Mouse (Mus musculus): ENCODE results near the gene Vmn1r41. TPM values are rescaled to one million over a fixed set of nuclear protein-coding genes. Genes with fewer than 3 reads are reported as not detected.

Vmn1r41 gene
- polyA plus RNA-seq (2015; fragmentation: Nextera tagmentation; extraction: Ambion mirVana) = not detected in 2 replicates

DNA sequence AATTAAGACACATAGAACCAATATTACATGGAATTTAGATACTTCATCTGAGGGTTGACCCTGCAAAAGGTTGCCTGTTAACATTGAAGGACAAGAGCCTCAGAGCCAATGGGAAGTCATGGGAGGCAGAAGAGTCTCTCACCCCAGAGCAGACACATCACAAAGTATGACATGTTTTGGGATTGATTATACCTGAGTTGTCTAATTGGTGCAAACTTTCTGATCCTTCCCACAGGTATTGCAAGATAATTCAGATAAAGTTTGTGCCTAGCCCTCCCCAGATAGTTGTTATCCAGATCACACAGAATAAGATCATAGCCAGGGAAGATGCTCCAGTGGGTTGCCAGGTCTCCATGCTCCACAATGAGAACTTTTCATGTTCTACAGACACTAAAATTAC, at the start of gene Vmn1r41:
Gene Vmn1r41 (plus strand): TSS at position 301 of the 400 bp plus-strand sequence.
- no peak within 1 kb of the TSS for H3K4me2 ChIP-seq (replicated peaks; ENCODE audit: low read depth, low read length)
- H3K9me3 ChIP-seq (ENCODE audit: low read length) = no peaks in the 10 kb centered on the region; the same call in 1 of the 2 replicates
- H3K36me3 ChIP-seq (ENCODE audit: insufficient read depth, low read length) = no peaks in the 10 kb centered on the region
- no peak within 1 kb of the TSS for H3K4me3 ChIP-seq (ENCODE audit: low read length)
- no peak within 1 kb of the TSS for H3K27ac ChIP-seq (ENCODE audit: low read length)
- H3K9ac ChIP-seq (replicated peaks; ENCODE audit: low read length) = no peak within 1 kb of the TSS
- H3K27me3 ChIP-seq (ENCODE audit: insufficient read depth, low read length) = no peaks in the 10 kb centered on the region
- no peaks in the 10 kb centered on the region for H3K4me1 ChIP-seq (ENCODE audit: insufficient read depth, low read length)
- no peak for ATAC-seq (ENCODE audit: low FRiP score, low TSS enrichment)

DNA sequence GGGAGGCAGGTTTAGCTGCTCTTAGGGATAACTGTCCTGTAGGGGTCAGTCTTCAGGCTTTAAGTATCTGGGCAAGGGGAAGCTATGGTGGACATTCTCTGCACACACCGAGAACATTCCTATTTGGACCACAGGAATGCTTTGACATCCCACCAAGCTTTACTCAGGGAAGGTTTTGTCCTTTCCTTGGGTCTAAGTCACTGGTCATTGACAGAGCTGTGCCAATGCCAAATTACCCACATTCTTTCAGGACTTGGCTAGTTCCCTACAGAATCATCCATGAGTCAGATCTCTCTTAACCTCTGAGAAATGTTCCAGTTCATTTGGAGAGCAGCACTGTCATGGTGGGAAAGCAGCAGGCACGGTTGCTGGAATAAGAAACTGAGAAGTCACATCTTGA, 33.9 kb upstream of the Vmn1r41 start:
- 0 out of 2 replicates have a peak, but pooled peaks cover 3% of the 10 kb centered on the region for H3K9me3 ChIP-seq (ENCODE audit: low read length)
- H3K27ac ChIP-seq (ENCODE audit: low read length) = no peak overlapping the region
- H3K27me3 ChIP-seq (ENCODE audit: insufficient read depth, low read length) = no peaks in the 10 kb centered on the region
- no peaks in the 10 kb centered on the region for H3K36me3 ChIP-seq (ENCODE audit: insufficient read depth, low read length)
- H3K4me2 ChIP-seq (replicated peaks; ENCODE audit: low read depth, low read length) = no peak overlapping the region
- H3K4me1 ChIP-seq (ENCODE audit: insufficient read depth, low read length) = no peaks in the 10 kb centered on the region
- ATAC-seq (ENCODE audit: low FRiP score, low TSS enrichment) = no peak
- H3K4me3 ChIP-seq (ENCODE audit: low read length) = no peak overlapping the region
- WGBS = 68% methylated on average over 2 of the region's 2 CpGs
- H3K9ac ChIP-seq (replicated peaks; ENCODE audit: low read length) = no peak overlapping the region

DNA sequence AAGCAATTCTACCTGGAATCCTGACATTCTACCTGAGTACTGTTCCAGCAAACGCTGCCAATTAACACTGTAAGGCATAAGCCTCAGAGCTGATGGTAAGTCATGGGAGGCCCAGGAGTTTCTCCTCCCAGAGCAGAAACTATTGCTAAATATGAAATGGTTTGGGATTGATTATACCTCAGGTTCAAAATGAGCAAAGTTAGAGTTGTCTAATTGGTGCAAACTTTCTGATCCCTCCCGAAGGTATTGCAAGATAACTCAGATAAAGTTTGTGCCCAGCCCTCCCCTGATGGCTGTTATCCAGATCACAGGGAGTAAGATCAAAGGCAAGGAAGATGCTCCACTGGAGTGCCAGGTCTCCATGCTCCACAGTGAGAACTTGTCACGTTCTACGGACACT, 33.3 kb upstream of the Vmn1r41 start, which contains the start of gene Vmn1r40:
Gene Vmn1r40 (plus strand): TSS at position 301 of the 400 bp plus-strand sequence.
- ATAC-seq (ENCODE audit: low FRiP score, low TSS enrichment) = no peak
- H3K4me1 ChIP-seq (ENCODE audit: insufficient read depth, low read length) = no peaks in the 10 kb centered on the region
- H3K36me3 ChIP-seq (ENCODE audit: insufficient read depth, low read length) = no peaks in the 10 kb centered on the region
- no peak within 1 kb of the TSS for H3K27ac ChIP-seq (ENCODE audit: low read length)
- H3K9me3 ChIP-seq (ENCODE audit: low read length) = 0 out of 2 replicates have a peak, but pooled peaks cover 3% of the 10 kb centered on the region
- H3K4me3 ChIP-seq (ENCODE audit: low read length) = no peak within 1 kb of the TSS
- 81% methylated on average over 4 of the region's 4 CpGs for WGBS
- no peak within 1 kb of the TSS for H3K9ac ChIP-seq (replicated peaks; ENCODE audit: low read length)
- H3K4me2 ChIP-seq (replicated peaks; ENCODE audit: low read depth, low read length) = no peak within 1 kb of the TSS
- no peaks in the 10 kb centered on the region for H3K27me3 ChIP-seq (ENCODE audit: insufficient read depth, low read length)

DNA sequence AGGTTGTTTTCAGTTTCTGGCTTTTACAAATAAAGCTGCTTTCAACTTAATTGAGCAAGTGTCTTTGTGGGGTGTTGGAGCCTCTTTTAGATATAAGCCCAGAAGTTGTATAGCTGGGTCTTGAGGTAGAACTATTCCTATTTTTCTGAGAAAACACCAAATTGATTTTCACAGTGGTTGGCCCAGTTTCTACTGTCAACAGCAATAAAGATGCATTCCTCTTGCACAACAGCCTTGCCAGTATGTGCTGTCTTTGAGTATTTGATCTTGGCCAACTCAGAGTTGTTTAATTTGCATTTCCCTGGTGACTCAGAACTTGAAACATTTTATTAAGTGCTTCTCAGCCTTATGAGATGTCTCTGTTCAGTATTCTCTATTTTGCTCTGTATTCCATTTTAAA, 22.5 kb upstream of the Vmn1r41 start:
- no peak for ATAC-seq (ENCODE audit: low FRiP score, low TSS enrichment)
- H3K27ac ChIP-seq (ENCODE audit: low read length) = no peak overlapping the region
- no peaks in the 10 kb centered on the region for H3K36me3 ChIP-seq (ENCODE audit: insufficient read depth, low read length)
- no peak overlapping the region for H3K9ac ChIP-seq (replicated peaks; ENCODE audit: low read length)
- H3K4me3 ChIP-seq (ENCODE audit: low read length) = no peak overlapping the region
- H3K27me3 ChIP-seq (ENCODE audit: insufficient read depth, low read length) = no peaks in the 10 kb centered on the region
- H3K4me2 ChIP-seq (replicated peaks; ENCODE audit: low read depth, low read length) = no peak overlapping the region
- H3K4me1 ChIP-seq (ENCODE audit: insufficient read depth, low read length) = no peaks in the 10 kb centered on the region
- H3K9me3 ChIP-seq (ENCODE audit: low read length) = 0 out of 2 replicates have a peak, but pooled peaks cover 5% of the 10 kb centered on the region

DNA sequence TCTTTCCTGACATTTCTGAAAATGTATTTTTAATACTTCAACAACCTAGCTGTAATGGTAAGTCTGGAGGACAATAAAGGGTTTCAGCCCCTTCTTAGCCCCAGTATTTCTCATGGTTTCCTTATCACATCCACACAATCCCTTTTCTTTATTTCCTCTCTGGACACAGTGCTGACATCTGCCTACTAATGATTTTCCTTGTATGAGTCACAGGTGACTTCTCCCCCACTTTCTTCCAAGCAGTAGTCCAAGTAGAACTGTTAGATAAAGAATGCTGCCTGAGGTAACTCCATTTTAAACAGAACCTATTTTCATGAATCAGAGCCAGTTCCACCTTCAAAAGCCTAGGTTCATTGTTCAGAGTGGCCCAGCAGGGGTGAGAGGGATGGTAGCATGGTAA, 2.2 kb downstream of the Vmn1r41 start:
- Histone ChIP-seq H3K27ac (ENCODE audit: low read length) (no peak overlapping the region), H3K27me3 (ENCODE audit: insufficient read depth, low read length) (no peaks in the 10 kb centered on the region), H3K9me3 (ENCODE audit: low read length) (no peaks in the 10 kb centered on the region; the same call in 1 of the 2 replicates), H3K9ac (replicated peaks; ENCODE audit: low read length) (no peak overlapping the region), H3K4me3 (ENCODE audit: low read length) (no peak overlapping the region), H3K4me2 (replicated peaks; ENCODE audit: low read depth, low read length) (no peak overlapping the region), H3K36me3 (ENCODE audit: insufficient read depth, low read length) (no peaks in the 10 kb centered on the region), H3K4me1 (ENCODE audit: insufficient read depth, low read length) (no peaks in the 10 kb centered on the region)
- ATAC-seq (ENCODE audit: low FRiP score, low TSS enrichment) = no peak

DNA sequence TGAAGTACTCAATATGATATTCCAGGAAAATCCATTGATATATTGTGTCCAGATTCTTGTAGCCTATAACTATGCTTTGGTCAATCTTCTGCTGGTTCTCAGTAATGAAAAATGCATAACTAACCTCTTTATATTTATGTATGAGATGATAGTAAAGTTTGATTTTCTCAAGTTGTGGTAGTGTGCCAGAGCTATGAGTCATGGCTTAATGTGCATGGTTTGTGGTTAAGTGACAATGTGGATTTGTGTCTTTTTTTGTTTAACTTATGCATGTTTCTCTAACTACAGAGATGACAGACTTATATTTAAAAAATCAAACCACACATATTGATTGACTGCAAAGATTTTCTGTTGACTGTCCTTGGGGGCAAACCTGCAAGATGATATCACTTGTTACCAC, 49.7 kb downstream of the Vmn1r41 start:
- no peak overlapping the region for H3K9ac ChIP-seq (replicated peaks; ENCODE audit: low read length)
- no peak overlapping the region for H3K4me3 ChIP-seq (ENCODE audit: low read length)
- ATAC-seq (ENCODE audit: low FRiP score, low TSS enrichment) = no peak
- H3K27ac ChIP-seq (ENCODE audit: low read length) = no peak overlapping the region
- 0 out of 2 replicates have a peak, but pooled peaks cover 2% of the 10 kb centered on the region for H3K9me3 ChIP-seq (ENCODE audit: low read length)
- H3K27me3 ChIP-seq (ENCODE audit: insufficient read depth, low read length) = no peaks in the 10 kb centered on the region
- no peak overlapping the region for H3K4me2 ChIP-seq (replicated peaks; ENCODE audit: low read depth, low read length)
- H3K4me1 ChIP-seq (ENCODE audit: insufficient read depth, low read length) = no peaks in the 10 kb centered on the region
- H3K36me3 ChIP-seq (ENCODE audit: insufficient read depth, low read length) = no peaks in the 10 kb centered on the region

Other genes with a start within 250 kb of the Vmn1r41 start
- 67.5 and 72.3 TPM in 2 replicates for gene Chchd6, start 145.1 kb upstream of the Vmn1r41 start, polyA plus RNA-seq (2015; fragmentation: Nextera tagmentation; extraction: Ambion mirVana)
- 15.9 and 16.9 TPM in 2 replicates for gene Txnrd3, start 96.8 kb upstream of the Vmn1r41 start, polyA plus RNA-seq (2015; fragmentation: Nextera tagmentation; extraction: Ambion mirVana)
- not detected in 2 replicates for gene Vmn1r40, start 33.2 kb upstream of the Vmn1r41 start, polyA plus RNA-seq (2015; fragmentation: Nextera tagmentation; extraction: Ambion mirVana)
- gene Vmn1r42, start 135.6 kb downstream of the Vmn1r41 start, polyA plus RNA-seq (2015; fragmentation: Nextera tagmentation; extraction: Ambion mirVana) = not detected in 2 replicates
- gene Vmn1r43, start 135.6 kb downstream of the Vmn1r41 start, polyA plus RNA-seq (2015; fragmentation: Nextera tagmentation; extraction: Ambion mirVana) = not detected in 2 replicates
- not detected in 2 replicates for gene Vmn1r44, start 142.9 kb downstream of the Vmn1r41 start, polyA plus RNA-seq (2015; fragmentation: Nextera tagmentation; extraction: Ambion mirVana)
- not detected in 2 replicates for gene Vmn1r45, start 199.8 kb downstream of the Vmn1r41 start, polyA plus RNA-seq (2015; fragmentation: Nextera tagmentation; extraction: Ambion mirVana)
- gene Vmn1r46, start 228.5 kb downstream of the Vmn1r41 start, polyA plus RNA-seq (2015; fragmentation: Nextera tagmentation; extraction: Ambion mirVana) = not detected in 2 replicates